8 mouse cellular contexts compared by ENCODE assay signal in the genomic region with DNA sequence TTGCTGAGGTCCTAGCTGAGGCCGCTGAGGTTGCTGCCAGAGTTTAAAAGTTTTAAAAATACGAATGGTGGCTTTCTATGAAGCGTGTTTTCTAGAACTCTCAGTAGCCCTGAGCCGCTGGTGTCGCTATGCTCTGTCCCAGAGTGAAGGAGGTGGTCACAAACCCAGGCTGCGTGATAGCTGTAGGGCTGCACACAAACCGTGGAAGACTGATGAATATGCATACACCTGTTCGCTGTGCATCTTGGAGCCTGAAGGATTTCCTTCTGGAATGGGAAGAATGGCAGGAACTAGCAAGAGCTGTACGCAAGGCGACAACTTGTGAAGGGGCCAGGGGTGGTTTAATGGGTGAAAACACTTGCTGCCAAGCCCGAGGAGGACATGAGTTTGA. TPM values are rescaled to one million over a fixed set of nuclear protein-coding genes. Genes with fewer than 3 reads are reported as not detected.
DNase-seq lines count a peak whose midpoint lies in the region; ATAC-seq and TF ChIP-seq lines count a peak whose summit lies in the region.

No protein-coding gene starts in this region.

- no peak for TF ChIP-seq CTCF in MEL (IDR thresholded peaks at IDR 0.05 in 2 of 3, conservative IDR thresholded peaks at IDR 0.05 in 1 of 3; ENCODE audit: control insufficient read depth in 1 of 3, insufficient read depth in 1 of 3, low read depth in 2 of 3, low read length in 3 of 3, poor library complexity in 1 of 3, severe bottlenecking in 1 of 3)

- peaks cover 15% of the 10 kb centered on the region for H3K36me3 ChIP-seq in kidney, embryonic 14.5 days (ENCODE audit: control insufficient read depth, insufficient read depth, low read length)
- peaks cover 0 to 10% of the 10 kb centered on the region in 2 experiments; a peak in 3 of 4 replicates for H3K36me3 ChIP-seq in MEL (ENCODE audit: control insufficient read depth in 1 of 2, insufficient read depth in 2 of 2, low read length in 2 of 2)
- peaks cover 9% of the 10 kb centered on the region; the same call in 1 of the 2 replicates for H3K36me3 ChIP-seq in forebrain, embryonic 14.5 days (ENCODE audit: control insufficient read depth, insufficient read depth, low read length)
- peaks cover 7% of the 10 kb centered on the region for H3K36me3 ChIP-seq in liver, embryonic 16.5 days (ENCODE audit: control insufficient read depth, insufficient read depth)

- H3K9ac ChIP-seq in kidney, embryonic 14.5 days (ENCODE audit: low read depth, low read length), result peak overlapping the region; percentile 51
- H3K9ac ChIP-seq in MEL (ENCODE audit: control insufficient read depth, low read depth, low read length, poor library complexity, severe bottlenecking), result peak overlapping the region; percentile 52
- peak overlapping the region; percentile 57 for H3K9ac ChIP-seq in forebrain, embryonic 14.5 days (ENCODE audit: low read length)
- peak overlapping the region; percentile 68 for H3K9ac ChIP-seq in liver, embryonic 16.5 days (ENCODE audit: low read depth, low read length)

- no peak for TF ChIP-seq POLR2A in MEL (IDR thresholded peaks at IDR 0.05; ENCODE audit: control insufficient read depth in 1 of 2, insufficient read depth in 1 of 2, low read depth in 1 of 2, low read length in 2 of 2, poor library complexity in 1 of 2)

- DNase-seq in kidney, adult 11 months, result no peak
- no peak for DNase-seq in MEL (ENCODE audit: low read depth, low spot score)
- DNase-seq in forebrain, embryonic 14.5 days (ENCODE audit: low spot score), result no peak
- no peak for DNase-seq in retina, postnatal 1 day
- no peak for DNase-seq in spleen, postnatal 4 days (ENCODE audit: low spot score in 2 of 2)

- peak overlapping the region; percentile 84 for H3K4me3 ChIP-seq in kidney, embryonic 14.5 days (ENCODE audit: low read length)
- peak overlapping the region; percentile 57 to 64 for H3K4me3 ChIP-seq in MEL (ENCODE audit: control insufficient read depth in 1 of 2, insufficient read depth in 1 of 2, low read depth in 2 of 2, low read length in 2 of 2)
- peak overlapping the region; percentile 78 for H3K4me3 ChIP-seq in forebrain, embryonic 14.5 days (ENCODE audit: low read depth, low read length)
- H3K4me3 ChIP-seq in liver, embryonic 16.5 days (ENCODE audit: low read depth, low read length), result peak overlapping the region; percentile 91

- peaks cover 27% of the 10 kb centered on the region for H3K79me2 ChIP-seq in MEL (ENCODE audit: control insufficient read depth, insufficient read depth, low read length, poor library complexity)

- peak overlapping the region; percentile 63 for H3K4me2 ChIP-seq in kidney, embryonic 14.5 days (replicated peaks; ENCODE audit: low read depth, low read length)
- H3K4me2 ChIP-seq in forebrain, embryonic 14.5 days (ENCODE audit: low read length), result peak overlapping the region; percentile 68
- H3K4me2 ChIP-seq in liver, embryonic 16.5 days (ENCODE audit: low read depth, low read length), result peak overlapping the region; percentile 88

- H3K27me3 ChIP-seq in kidney, embryonic 14.5 days (ENCODE audit: control insufficient read depth, insufficient read depth, low read length), result no peaks in the 10 kb centered on the region
- no peaks in the 10 kb centered on the region; a peak in 1 of 4 replicates for H3K27me3 ChIP-seq in MEL (ENCODE audit: control insufficient read depth in 1 of 2, insufficient read depth in 2 of 2, low read length in 2 of 2)
- H3K27me3 ChIP-seq in forebrain, embryonic 14.5 days (replicated peaks; ENCODE audit: control insufficient read depth, insufficient read depth, low read length), result no peaks in the 10 kb centered on the region
- H3K27me3 ChIP-seq in liver, embryonic 16.5 days (ENCODE audit: control insufficient read depth, insufficient read depth, low read depth, low read length), result no peaks in the 10 kb centered on the region

- no peak for TF ChIP-seq EP300 in MEL (IDR thresholded peaks at IDR 0.05; ENCODE audit: low read depth in 1 of 2, low read length in 2 of 2)

- peak overlapping the region; percentile 80 for H3K27ac ChIP-seq in kidney, embryonic 14.5 days (ENCODE audit: low read depth, low read length)
- H3K27ac ChIP-seq in MEL (ENCODE audit: control insufficient read depth, low read depth, low read length), result peak overlapping the region; percentile 15
- H3K27ac ChIP-seq in forebrain, embryonic 14.5 days (ENCODE audit: low read depth, low read length), result peak overlapping the region; percentile 52
- peak overlapping the region; percentile 84 for H3K27ac ChIP-seq in liver, embryonic 16.5 days (ENCODE audit: low read length)

- TF ChIP-seq RAD21 in MEL (IDR thresholded peaks at IDR 0.05; ENCODE audit: low read depth, low read length), result no peak

- 4% methylated on average over 11 of the region's 11 CpGs for WGBS in kidney, embryonic 14.5 days
- 2% methylated on average over 11 of the region's 11 CpGs for WGBS in forebrain, embryonic 14.5 days
- 4% methylated on average over 11 of the region's 11 CpGs for WGBS in liver, embryonic 16.5 days (ENCODE audit: insufficient replicate concordance)

- H3K9me3 ChIP-seq in kidney, embryonic 14.5 days (ENCODE audit: control insufficient read depth, low read length), result no peaks in the 10 kb centered on the region
- H3K9me3 ChIP-seq in MEL (replicated peaks; ENCODE audit: insufficient read depth, low read length), result no peaks in the 10 kb centered on the region
- H3K9me3 ChIP-seq in forebrain, embryonic 14.5 days (replicated peaks; ENCODE audit: control insufficient read depth, low read length), result no peaks in the 10 kb centered on the region
- H3K9me3 ChIP-seq in liver, embryonic 16.5 days (replicated peaks; ENCODE audit: control insufficient read depth, low read length), result no peaks in the 10 kb centered on the region

- H3K4me1 ChIP-seq in kidney, embryonic 14.5 days (ENCODE audit: control insufficient read depth, insufficient read depth, low read length), result 0 out of 2 replicates have a peak, but pooled peaks cover 7% of the 10 kb centered on the region
- H3K4me1 ChIP-seq in MEL (ENCODE audit: control insufficient read depth in 1 of 2, insufficient read depth in 2 of 2, low read length in 2 of 2), result peaks cover 3 to 14% of the 10 kb centered on the region in 2 experiments; a peak in 3 of 4 replicates
- peaks cover 10% of the 10 kb centered on the region for H3K4me1 ChIP-seq in forebrain, embryonic 14.5 days (ENCODE audit: control insufficient read depth, insufficient read depth, low read length)
- peaks cover 23% of the 10 kb centered on the region for H3K4me1 ChIP-seq in liver, embryonic 16.5 days (ENCODE audit: control insufficient read depth, low read depth, low read length)

- peak; percentile 63 for ATAC-seq in kidney, embryonic 14.5 days (ENCODE audit: low FRiP score, low TSS enrichment)
- ATAC-seq in forebrain, embryonic 14.5 days, result peak; percentile 71
- peak; percentile 12 for ATAC-seq in liver, embryonic 16.5 days (ENCODE audit: low read depth)
- no peak for ATAC-seq in granulocyte monocyte progenitor cell, adult 5-6 weeks (replicated peaks; ENCODE audit: poor library complexity, severe bottlenecking)

TF ChIP-seq in MEL, 35 proteins besides CTCF, POLR2A, EP300 and RAD21:
- TF ChIP-seq ELF1 (IDR thresholded peaks at IDR 0.05; ENCODE audit: low read depth, low read length) (no peak), GABPA (IDR thresholded peaks at IDR 0.05; ENCODE audit: low read depth, low read length) (no peak), MYC (IDR thresholded peaks at IDR 0.05; ENCODE audit: low read depth, low read length) (no peak), SIN3A (IDR thresholded peaks at IDR 0.05; ENCODE audit: low read length) (no peak), TCF12 (IDR thresholded peaks at IDR 0.05; ENCODE audit: low read depth, low read length) (no peak), GATA1 (IDR thresholded peaks at IDR 0.05; ENCODE audit: low read depth, low read length) (no peak), MXI1 (IDR thresholded peaks at IDR 0.05; ENCODE audit: low read depth, low read length) (no peak)

RNA-seq across cellular contexts. Expression of a gene that starts 0.6 kb away (rescaled TPM):
- 70.6 and 90.1 TPM in 2 replicates for polyA plus RNA-seq in kidney, embryonic 14.5 days (2014; fragmentation: Nextera tagmentation; extraction: Ambion mirVana)
- total RNA-seq in MEL (2012; rRNA removed), result 54.5 and 67.8 TPM in 2 replicates
- polyA plus RNA-seq in MEL (2012; ENCODE audit: insufficient read depth in 1 of 2, insufficient read length in 2 of 2, low read depth in 1 of 2, low replicate concordance in 2 of 2, missing spikeins in 1 of 2), result 10 to 100 TPM in 1 of 2 experiments, not detected in 1; 98.8 TPM
- 41.9 and 43.4 TPM in 2 replicates for polyA plus RNA-seq in forebrain, embryonic 14.5 days (2014; fragmentation: Nextera tagmentation; extraction: Ambion mirVana)
- 21.5 and 23.9 TPM in 2 replicates for polyA plus RNA-seq in liver, embryonic 16.5 days (2015; fragmentation: Nextera tagmentation; extraction: Ambion mirVana)
- 50.6 and 57.8 TPM in 2 replicates for total RNA-seq in granulocyte monocyte progenitor cell, adult 5-6 weeks (2014; fragmentation: Nextera tagmentation)
- total RNA-seq in granulocyte monocyte progenitor cell, adult 5-6 weeks (2017), result 47.7 and 55.2 TPM in 2 replicates

Comparison
In these comparisons a context has a peak if more than half of its experiments do, and no peak if none do; other contexts are left out.
1. H3K27ac ChIP-seq: peak in every context shown above with its lines; median percentile 84 in liver, embryonic 16.5 days; 80 in kidney, embryonic 14.5 days; 52 in forebrain, embryonic 14.5 days; 15 in MEL.